Mouse (Mus musculus): ENCODE measurements around the gene Cabin1. TPM values are rescaled to one million over a fixed set of nuclear protein-coding genes. Genes with fewer than 3 reads are reported as not detected.

Gene Cabin1
- polyA plus RNA-seq, 1 experiment from 2014 or later = 37.7 TPM

- H3K4me2 ChIP-seq (replicated peaks; ENCODE audit: low read depth, low read length) = no peak overlapping the region
Measured at GRCm38 (mm10) chr10:75651381-75652068, 112.6 kb downstream of the Cabin1 start.

GRCm38 (mm10) chr10:75650306-75650902 is 113.7 kb downstream of the Cabin1 start:
- ATAC-seq (ENCODE audit: low FRiP score, low TSS enrichment) = no peak
- 89% methylated on average over 6 of the region's 6 CpGs for WGBS

More at GRCm38 (mm10) chr10:75651381-75652068, 112.6 kb downstream of the Cabin1 start:
- H3K4me3 ChIP-seq (ENCODE audit: low read length) = no peak overlapping the region
- no peaks in the 10 kb centered on the region for H3K9me3 ChIP-seq (ENCODE audit: control insufficient read depth, low read length)
- no peaks in the 10 kb centered on the region for H3K27me3 ChIP-seq (ENCODE audit: control insufficient read depth, insufficient read depth, low read length)
- no peak for ATAC-seq (ENCODE audit: low FRiP score, low TSS enrichment)
- H3K9ac ChIP-seq (ENCODE audit: low read depth, low read length) = no peak overlapping the region
- 94% methylated on average over 16 of the region's 16 CpGs for WGBS
- no peak overlapping the region for H3K27ac ChIP-seq (ENCODE audit: low read depth, low read length)
- no peaks in the 10 kb centered on the region for H3K4me1 ChIP-seq (ENCODE audit: control insufficient read depth, insufficient read depth, low read length)
- H3K36me3 ChIP-seq (ENCODE audit: control insufficient read depth, insufficient read depth, low read length) = peaks cover 67% of the 10 kb centered on the region

GRCm38 (mm10) chr10:75649406-75649995 is 114.6 kb downstream of the Cabin1 start:
- Histone ChIP-seq H3K27me3 (ENCODE audit: control insufficient read depth, insufficient read depth, low read length) (no peaks in the 10 kb centered on the region), H3K4me1 (ENCODE audit: control insufficient read depth, insufficient read depth, low read length) (no peaks in the 10 kb centered on the region), H3K4me2 (replicated peaks; ENCODE audit: low read depth, low read length) (no peak overlapping the region), H3K4me3 (ENCODE audit: low read length) (no peak overlapping the region), H3K27ac (ENCODE audit: low read depth, low read length) (no peak overlapping the region), H3K9ac (ENCODE audit: low read depth, low read length) (no peak overlapping the region), H3K9me3 (ENCODE audit: control insufficient read depth, low read length) (no peaks in the 10 kb centered on the region), H3K36me3 (ENCODE audit: control insufficient read depth, insufficient read depth, low read length) (peaks cover 50% of the 10 kb centered on the region)
- 94% methylated on average over 4 of the region's 4 CpGs for whole genome bisulfite sequencing
- no peak for ATAC-seq (ENCODE audit: low FRiP score, low TSS enrichment)

More at GRCm38 (mm10) chr10:75650306-75650902, 113.7 kb downstream of the Cabin1 start:
- Histone ChIP-seq H3K27me3 (ENCODE audit: control insufficient read depth, insufficient read depth, low read length) (no peaks in the 10 kb centered on the region), H3K4me2 (replicated peaks; ENCODE audit: low read depth, low read length) (no peak overlapping the region), H3K36me3 (ENCODE audit: control insufficient read depth, insufficient read depth, low read length) (peaks cover 58% of the 10 kb centered on the region), H3K9ac (ENCODE audit: low read depth, low read length) (no peak overlapping the region), H3K4me3 (ENCODE audit: low read length) (no peak overlapping the region), H3K4me1 (ENCODE audit: control insufficient read depth, insufficient read depth, low read length) (no peaks in the 10 kb centered on the region), H3K9me3 (ENCODE audit: control insufficient read depth, low read length) (no peaks in the 10 kb centered on the region), H3K27ac (ENCODE audit: low read depth, low read length) (no peak overlapping the region)

GRCm38 (mm10) chr10:75649001-75649400 is 115.1 kb downstream of the Cabin1 start:
- Histone ChIP-seq H3K9me3 (ENCODE audit: control insufficient read depth, low read length) (no peaks in the 10 kb centered on the region), H3K27me3 (ENCODE audit: control insufficient read depth, insufficient read depth, low read length) (no peaks in the 10 kb centered on the region), H3K4me1 (ENCODE audit: control insufficient read depth, insufficient read depth, low read length) (0 out of 2 replicates have a peak, but pooled peaks cover under 1% of the 10 kb centered on the region), H3K36me3 (ENCODE audit: control insufficient read depth, insufficient read depth, low read length) (peaks cover 45% of the 10 kb centered on the region), H3K4me3 (ENCODE audit: low read length) (no peak overlapping the region), H3K4me2 (replicated peaks; ENCODE audit: low read depth, low read length) (no peak overlapping the region), H3K27ac (ENCODE audit: low read depth, low read length) (no peak overlapping the region), H3K9ac (ENCODE audit: low read depth, low read length) (no peak overlapping the region)
- ATAC-seq (ENCODE audit: low FRiP score, low TSS enrichment) = no peak
- 96% methylated on average over 7 of the region's 7 CpGs for WGBS

- Histone ChIP-seq H3K36me3 (ENCODE audit: control insufficient read depth, insufficient read depth, low read length) (peaks cover 36% of the 10 kb centered on the region), H3K4me2 (replicated peaks; ENCODE audit: low read depth, low read length) (no peak overlapping the region), H3K27ac (ENCODE audit: low read depth, low read length) (no peak overlapping the region), H3K9me3 (ENCODE audit: control insufficient read depth, low read length) (no peaks in the 10 kb centered on the region), H3K9ac (ENCODE audit: low read depth, low read length) (no peak overlapping the region), H3K27me3 (ENCODE audit: control insufficient read depth, insufficient read depth, low read length) (no peaks in the 10 kb centered on the region), H3K4me1 (ENCODE audit: control insufficient read depth, insufficient read depth, low read length) (peaks cover 9% of the 10 kb centered on the region), H3K4me3 (ENCODE audit: low read length) (no peak overlapping the region)
- 90% methylated on average over 6 of the region's 6 CpGs for WGBS
- ATAC-seq (ENCODE audit: low FRiP score, low TSS enrichment) = no peak
Measured at GRCm38 (mm10) chr10:75648091-75648490, 116.0 kb downstream of the Cabin1 start.

GRCm38 (mm10) chr10:75647362-75647761 is 116.8 kb downstream of the Cabin1 start:
- Histone ChIP-seq H3K27me3 (ENCODE audit: control insufficient read depth, insufficient read depth, low read length) (no peaks in the 10 kb centered on the region), H3K4me2 (replicated peaks; ENCODE audit: low read depth, low read length) (no peak overlapping the region), H3K36me3 (ENCODE audit: control insufficient read depth, insufficient read depth, low read length) (peaks cover 29% of the 10 kb centered on the region), H3K9me3 (ENCODE audit: control insufficient read depth, low read length) (no peaks in the 10 kb centered on the region), H3K4me3 (ENCODE audit: low read length) (no peak overlapping the region), H3K4me1 (ENCODE audit: control insufficient read depth, insufficient read depth, low read length) (peaks cover 9% of the 10 kb centered on the region), H3K9ac (ENCODE audit: low read depth, low read length) (no peak overlapping the region), H3K27ac (ENCODE audit: low read depth, low read length) (no peak overlapping the region)
- 88% methylated on average over 3 of the region's 3 CpGs for WGBS
- ATAC-seq (ENCODE audit: low FRiP score, low TSS enrichment) = no peak

- H3K9ac ChIP-seq (ENCODE audit: low read depth, low read length) = no peak overlapping the region
- no peaks in the 10 kb centered on the region for H3K27me3 ChIP-seq (ENCODE audit: control insufficient read depth, insufficient read depth, low read length)
- H3K36me3 ChIP-seq (ENCODE audit: control insufficient read depth, insufficient read depth, low read length) = peaks cover 20% of the 10 kb centered on the region; the same call in 1 of the 2 replicates
- ATAC-seq (ENCODE audit: low FRiP score, low TSS enrichment) = no peak
- no peak overlapping the region for H3K4me2 ChIP-seq (replicated peaks; ENCODE audit: low read depth, low read length)
- no peak overlapping the region for H3K4me3 ChIP-seq (ENCODE audit: low read length)
- peaks cover 9% of the 10 kb centered on the region for H3K4me1 ChIP-seq (ENCODE audit: control insufficient read depth, insufficient read depth, low read length)
- no peaks in the 10 kb centered on the region for H3K9me3 ChIP-seq (ENCODE audit: control insufficient read depth, low read length)
- H3K27ac ChIP-seq (ENCODE audit: low read depth, low read length) = no peak overlapping the region
- WGBS = 96% methylated on average over 6 of the region's 6 CpGs
Measured at GRCm38 (mm10) chr10:75646406-75646805, 117.7 kb downstream of the Cabin1 start.

GRCm38 (mm10) chr10:75645616-75646015 is 118.5 kb downstream of the Cabin1 start:
- no peak overlapping the region for H3K4me3 ChIP-seq (ENCODE audit: low read length)
- H3K9me3 ChIP-seq (ENCODE audit: control insufficient read depth, low read length) = no peaks in the 10 kb centered on the region

More at GRCm38 (mm10) chr10:75645616-75646015, 118.5 kb downstream of the Cabin1 start:
- Histone ChIP-seq H3K36me3 (ENCODE audit: control insufficient read depth, insufficient read depth, low read length) (peaks cover 12% of the 10 kb centered on the region; the same call in 1 of the 2 replicates), H3K27me3 (ENCODE audit: control insufficient read depth, insufficient read depth, low read length) (no peaks in the 10 kb centered on the region), H3K4me2 (replicated peaks; ENCODE audit: low read depth, low read length) (no peak overlapping the region), H3K4me1 (ENCODE audit: control insufficient read depth, insufficient read depth, low read length) (peaks cover 9% of the 10 kb centered on the region), H3K9ac (ENCODE audit: low read depth, low read length) (no peak overlapping the region), H3K27ac (ENCODE audit: low read depth, low read length) (no peak overlapping the region)
- 92% methylated on average over 8 of the region's 8 CpGs for WGBS
- no peak for ATAC-seq (ENCODE audit: low FRiP score, low TSS enrichment)

Data from kidney, embryonic 14.5 days (tissue).